Mouse (Mus musculus) lung, adult 2 months (tissue): ENCODE data around the gene Stat3. TPM values are rescaled to one million over a fixed set of nuclear protein-coding genes. Genes with fewer than 3 reads are reported as not detected.

ENCODE experiments used
- DNase-seq: peaks from one replicate; pipeline ENCODE4 v3.0.0; 2022
- H3K4me1 ChIP-seq: fragments of 200-500 bp; 2 replicates; pipeline ENCODE4 v1.6.1; 2011; ENCODE audit warnings: low read length; ENCODE audit not compliant: control insufficient read depth, insufficient read depth
- H3K4me3 ChIP-seq: fragments of 200-500 bp; replicated peaks from 2 replicates; pipeline ENCODE3; 2011; ENCODE audit warnings: low read depth, mild to moderate bottlenecking, control low read depth, low read length; ENCODE audit errors: extremely low read depth
- CTCF ChIP-seq: fragments of 200-500 bp; IDR thresholded peaks from 2 replicates; pipeline ENCODE4 v1.5.1; 2011; ENCODE audit warnings: mild to moderate bottlenecking, low read length, control low read depth; ENCODE audit not compliant: insufficient read depth
- POLR2A ChIP-seq: fragments of 200-500 bp; IDR thresholded peaks from 2 replicates; pipeline ENCODE4 v1.6.1; 2011; ENCODE audit warnings: low read depth, mild to moderate bottlenecking, control low read depth, low read length, borderline replicate concordance; ENCODE audit errors: extremely low read depth
- WGBS: fragments of 180-500 bp; shearing (Covaris S2); methylation state at CpG from one replicate; pipeline ENCODE4 v1.1.7; 2018; 5-methylcytosine and 5-hydroxymethylcytosine counted together
- polyA plus RNA-seq: library from polyadenylated mRNA; depleted of rRNA; stranded (reverse); fragments of >200 nt; gene quantifications from 2 replicates; pipeline ENCODE4 v1.2.3, GENCODE M21; 2012

Stat3 gene
- polyA plus RNA-seq, 1 experiment, result 147 TPM

GRCm38 (mm10) chr11:100957244-100957643, 17.9 kb upstream of the Stat3 start:
- H3K4me1 ChIP-seq, result peaks cover 30% of the 10 kb centered on the region
- TF ChIP-seq POLR2A (no peak), CTCF (peak; percentile 87)
- H3K4me3 ChIP-seq, result no peak overlapping the region
- 5% methylated on average over 5 of the region's 5 CpGs for WGBS
- peak; percentile 93 for DNase-seq

GRCm38 (mm10) chr11:100949540-100949939, 10.2 kb upstream of the Stat3 start:
- H3K4me3 ChIP-seq, result no peak overlapping the region
- 97% methylated on average over 1 of the region's 1 CpGs for WGBS
- TF ChIP-seq POLR2A, result no peak
- TF ChIP-seq CTCF, result no peak
- H3K4me1 ChIP-seq, result peaks cover 4% of the 10 kb centered on the region
- no peak for DNase-seq

GRCm38 (mm10) chr11:100948317-100948716, 9.0 kb upstream of the Stat3 start:
- no peak for DNase-seq
- TF ChIP-seq POLR2A (no peak), CTCF (no peak)
- Histone ChIP-seq H3K4me3 (no peak overlapping the region), H3K4me1 (peaks cover 4% of the 10 kb centered on the region)
- WGBS, result 34% methylated on average over 4 of the region's 4 CpGs

- no peak for DNase-seq
- peaks cover 4% of the 10 kb centered on the region for H3K4me1 ChIP-seq
- peak; percentile 31; the same call in 1 of the 2 replicates for TF ChIP-seq CTCF
- TF ChIP-seq POLR2A, result no peak
- H3K4me3 ChIP-seq, result no peak overlapping the region
These were observed 8.2 kb upstream of the Stat3 start for GRCm38 (mm10) chr11:100947548-100947947.

- WGBS, result 33% methylated on average over 4 of the region's 4 CpGs
- TF ChIP-seq CTCF, result no peak
- no peak for TF ChIP-seq POLR2A
- no peaks in the 10 kb centered on the region; the same call in 1 of the 2 replicates for H3K4me1 ChIP-seq
- DNase-seq, result no peak
- no peak overlapping the region for H3K4me3 ChIP-seq
These were observed 7.5 kb upstream of the Stat3 start for GRCm38 (mm10) chr11:100946862-100947261.

GRCm38 (mm10) chr11:100942388-100942787, 3.0 kb upstream of the Stat3 start:
- no peak overlapping the region for H3K4me3 ChIP-seq
- 74% methylated on average over 1 of the region's 1 CpGs for WGBS
- DNase-seq, result no peak
- peaks cover 6% of the 10 kb centered on the region for H3K4me1 ChIP-seq
- TF ChIP-seq POLR2A (no peak), CTCF (no peak)

- DNase-seq, result peak; percentile 47
- H3K4me3 ChIP-seq, result peak overlapping the region; percentile 92
- TF ChIP-seq POLR2A (peak; percentile 94), CTCF (no peak)
- H3K4me1 ChIP-seq, result peaks cover 32% of the 10 kb centered on the region
- under 1% methylated on average over 48 of the region's 48 CpGs for WGBS
These were observed 429 bp downstream of the Stat3 start for GRCm38 (mm10) chr11:100938711-100939511.

GRCm38 (mm10) chr11:100938112-100938511, 1.2 kb downstream of the Stat3 start:
- no peak for TF ChIP-seq POLR2A
- TF ChIP-seq CTCF, result no peak
- Histone ChIP-seq H3K4me3 (peak overlapping the region; percentile 33), H3K4me1 (peaks cover 34% of the 10 kb centered on the region)
- DNase-seq, result peak; percentile 50
- WGBS, result under 1% methylated on average over 5 of the region's 5 CpGs

- DNase-seq, result no peak
- peaks cover 34% of the 10 kb centered on the region for H3K4me1 ChIP-seq
- WGBS, result 32% methylated on average over 4 of the region's 4 CpGs
- peak overlapping the region; percentile 32 for H3K4me3 ChIP-seq
- TF ChIP-seq POLR2A (no peak), CTCF (no peak)
These were observed 2.0 kb downstream of the Stat3 start for GRCm38 (mm10) chr11:100937295-100937694.

GRCm38 (mm10) chr11:100935373-100936355, 3.7 kb downstream of the Stat3 start:
- H3K4me1 ChIP-seq, result peaks cover 41% of the 10 kb centered on the region
- DNase-seq, result peak; percentile 24
- 51% methylated on average over 8 of the region's 8 CpGs for WGBS
- TF ChIP-seq POLR2A (no peak), CTCF (no peak)
- no peak overlapping the region for H3K4me3 ChIP-seq
